Mouse (Mus musculus) intestine, embryonic 16.5 days (tissue): ENCODE measurements around the gene Cdh23. TPM values are rescaled to one million over a fixed set of nuclear protein-coding genes. Genes with fewer than 3 reads are reported as not detected.

Experiments used
- ATAC-seq: fragments of 200-750 bp; cut with Nextera tagmentation; 2 replicates; pipeline ENCODE4 v1.8.0; 2017; ENCODE audit warnings: moderate TSS enrichment, moderate library complexity
- H3K27ac ChIP-seq: fragments of 300-500 bp; sonication (generic); 2 replicates; pipeline ENCODE4 v1.5.1; 2014; ENCODE audit warnings: mild to moderate bottlenecking, low read length
- H3K27me3 ChIP-seq: fragments of 300-500 bp; sonication (generic); replicated peaks from 2 replicates; pipeline ENCODE4 v1.6.1; 2014; ENCODE audit warnings: low read length, control low read depth, mixed read lengths; ENCODE audit not compliant: control insufficient read depth, insufficient read depth
- H3K36me3 ChIP-seq: fragments of 300-500 bp; sonication (generic); 2 replicates; pipeline ENCODE4 v1.6.1; 2014; ENCODE audit warnings: low read length, control low read depth; ENCODE audit not compliant: control insufficient read depth, insufficient read depth
- H3K4me1 ChIP-seq: fragments of 300-500 bp; sonication (generic); 2 replicates; pipeline ENCODE4 v1.6.1; 2014; ENCODE audit warnings: low read length, control low read depth, mixed read lengths; ENCODE audit not compliant: control insufficient read depth, insufficient read depth
- H3K4me2 ChIP-seq: fragments of 300-500 bp; sonication (generic); 2 replicates; pipeline ENCODE4 v1.6.1; 2014; ENCODE audit warnings: low read depth, low read length, control low read depth
- H3K4me3 ChIP-seq: fragments of 300-500 bp; sonication (generic); 2 replicates; pipeline ENCODE4 v1.5.1; 2014; ENCODE audit warnings: mild to moderate bottlenecking, low read length
- H3K9ac ChIP-seq: fragments of 300-500 bp; sonication (generic); 2 replicates; pipeline ENCODE4 v1.6.1; 2014; ENCODE audit warnings: low read depth, low read length
- H3K9me3 ChIP-seq: fragments of 300-500 bp; sonication (generic); 2 replicates; pipeline ENCODE4 v1.6.1; 2016; ENCODE audit warnings: low read length, control low read depth; ENCODE audit not compliant: control insufficient read depth
- WGBS: fragments of 180-500 bp; shearing (Covaris S2); extraction: QIAGEN DNeasy Blood & Tissue Kit; methylation state at CpG from one replicate; pipeline ENCODE4 v1.1.7; 2014; 5-methylcytosine and 5-hydroxymethylcytosine counted together
- polyA plus RNA-seq: library from polyadenylated mRNA; unstranded; fragments of >200 nt; fragmentation: Nextera tagmentation; extraction: Ambion mirVana; gene quantifications from 2 replicates; pipeline ENCODE4 v1.2.1, GENCODE M21; 2015

The Cdh23 gene
- polyA plus RNA-seq, 1 experiment from 2014 or later, result 0.33 TPM

DNA sequence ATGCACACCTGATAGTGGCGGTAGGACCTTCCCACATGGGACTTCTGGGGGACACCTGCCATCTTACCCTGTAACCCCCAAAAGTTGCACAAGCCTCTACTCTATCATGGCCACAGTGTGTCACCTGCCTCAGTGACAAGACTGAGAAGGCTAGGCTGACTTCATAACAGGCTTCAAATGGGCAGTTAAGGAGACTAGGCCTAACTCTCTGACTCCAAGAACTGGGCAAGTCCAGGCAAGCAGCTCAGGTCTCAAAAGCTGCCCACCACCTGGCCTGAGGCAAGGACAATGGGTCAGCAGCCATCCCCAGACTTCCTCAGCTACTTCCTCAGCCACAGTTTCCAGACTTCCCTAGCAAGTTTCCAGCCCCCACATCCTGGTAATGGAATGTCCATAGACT is 39.4 kb upstream of the Cdh23 start:
- WGBS, result 100% methylated on average over 1 of the region's 1 CpGs
- H3K9ac ChIP-seq, result no peak overlapping the region
- no peak overlapping the region for H3K27ac ChIP-seq
- no peaks in the 10 kb centered on the region for H3K4me1 ChIP-seq
- ATAC-seq, result no peak
- H3K9me3 ChIP-seq, result no peaks in the 10 kb centered on the region
- no peak overlapping the region for H3K4me3 ChIP-seq
- H3K4me2 ChIP-seq, result no peak overlapping the region
- H3K27me3 ChIP-seq, result no peaks in the 10 kb centered on the region
- H3K36me3 ChIP-seq, result no peaks in the 10 kb centered on the region

DNA sequence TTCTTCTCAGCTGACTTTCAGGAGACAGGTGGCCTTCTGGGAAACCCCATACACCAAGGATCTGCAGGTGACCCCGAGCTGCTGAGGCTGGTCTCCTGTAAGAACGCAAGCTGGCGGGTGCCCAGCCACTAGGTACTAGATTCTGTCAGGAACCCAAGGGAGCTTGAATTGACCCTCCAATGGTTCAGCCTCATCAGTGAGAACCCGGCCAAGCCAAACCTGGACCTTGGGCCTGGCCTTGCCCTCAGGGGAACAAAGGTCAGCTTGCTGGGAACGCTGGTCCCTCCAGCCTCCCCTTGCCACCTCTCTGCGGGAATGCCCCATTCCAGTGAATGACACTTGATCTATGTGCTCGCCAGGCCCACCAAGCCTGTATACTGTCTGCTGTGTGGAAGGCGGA is 37.2 kb upstream of the Cdh23 start:
- Histone ChIP-seq H3K9ac (no peak overlapping the region), H3K4me3 (no peak overlapping the region), H3K4me1 (no peaks in the 10 kb centered on the region), H3K36me3 (no peaks in the 10 kb centered on the region), H3K27ac (no peak overlapping the region), H3K27me3 (no peaks in the 10 kb centered on the region), H3K9me3 (no peaks in the 10 kb centered on the region), H3K4me2 (no peak overlapping the region)
- ATAC-seq, result no peak
- 80% methylated on average over 8 of the region's 8 CpGs for WGBS

DNA sequence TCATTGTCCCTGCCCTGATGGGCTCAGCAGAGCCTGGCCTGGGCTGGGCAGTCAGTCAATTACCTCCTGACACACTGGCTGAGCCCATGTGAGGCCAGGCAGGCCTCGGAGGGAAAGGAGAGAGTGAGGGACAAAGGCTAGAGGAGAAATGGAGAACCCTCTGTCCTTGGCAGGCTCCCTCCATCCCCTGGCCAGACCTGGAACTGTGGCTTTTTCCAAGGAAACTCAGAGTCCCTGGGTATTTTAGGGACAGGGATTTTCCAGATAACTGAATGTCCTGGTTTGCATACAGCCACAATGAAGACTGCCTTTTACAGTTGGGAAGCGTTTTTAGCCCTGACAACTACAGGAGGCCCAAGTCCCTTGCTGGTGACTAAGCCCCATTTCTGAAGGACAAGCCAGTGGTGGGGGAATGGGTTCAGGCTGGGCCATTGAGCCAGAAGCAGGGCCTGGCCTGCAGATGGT is 36.1 kb upstream of the Cdh23 start:
- peaks cover 6% of the 10 kb centered on the region; the same call in 1 of the 2 replicates for H3K4me1 ChIP-seq
- no peaks in the 10 kb centered on the region for H3K27me3 ChIP-seq
- H3K36me3 ChIP-seq, result no peaks in the 10 kb centered on the region
- H3K9me3 ChIP-seq, result no peaks in the 10 kb centered on the region
- no peak for ATAC-seq
- 52% methylated on average over 2 of the region's 2 CpGs for WGBS
- no peak overlapping the region for H3K4me2 ChIP-seq
- H3K9ac ChIP-seq, result no peak overlapping the region
- no peak overlapping the region for H3K4me3 ChIP-seq
- H3K27ac ChIP-seq, result no peak overlapping the region

DNA sequence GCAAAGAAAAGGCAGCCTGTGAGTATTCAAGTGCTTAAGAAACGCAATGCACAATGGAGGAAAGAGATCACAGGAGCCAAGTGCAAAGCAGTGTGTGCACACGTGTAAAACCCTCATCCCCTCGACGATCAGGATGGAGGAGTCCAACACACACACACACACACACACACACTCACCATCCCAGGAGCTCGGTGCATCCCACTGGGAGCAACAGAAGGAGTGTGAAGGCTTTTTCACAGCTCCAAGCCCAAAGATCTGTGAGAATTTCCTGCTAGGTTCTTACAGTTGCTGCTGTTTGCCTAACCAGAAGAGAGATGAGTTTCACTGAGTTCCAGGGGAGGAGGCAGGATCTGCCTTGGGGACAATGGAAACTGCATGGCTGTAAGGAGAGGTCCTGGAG is 35.5 kb upstream of the Cdh23 start:
- no peak for ATAC-seq

DNA sequence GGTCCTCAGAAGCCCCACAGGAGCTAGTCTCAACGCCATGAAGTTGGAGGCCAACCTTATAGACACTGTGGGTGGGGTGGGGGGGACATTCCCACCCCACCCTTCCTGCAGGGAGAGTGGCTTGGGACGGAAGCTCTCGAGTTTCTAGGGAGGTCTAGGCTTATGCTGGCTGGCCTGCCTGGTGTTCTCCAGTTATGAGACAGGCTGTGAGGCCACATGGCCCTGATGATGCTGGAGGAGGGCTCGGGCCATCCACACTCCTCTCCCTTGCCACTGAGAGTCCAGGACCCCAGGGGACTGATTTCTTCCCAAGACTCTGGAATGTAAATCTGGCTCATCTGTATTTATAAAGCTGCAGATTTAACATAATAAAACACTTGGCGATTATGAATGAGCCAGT is 31.0 kb upstream of the Cdh23 start:
- 35% methylated on average over 5 of the region's 5 CpGs for WGBS
- no peaks in the 10 kb centered on the region for H3K9me3 ChIP-seq
- H3K4me3 ChIP-seq, result no peak overlapping the region
- no peak overlapping the region for H3K27ac ChIP-seq
- H3K9ac ChIP-seq, result no peak overlapping the region
- no peak overlapping the region for H3K4me2 ChIP-seq
- H3K36me3 ChIP-seq, result no peaks in the 10 kb centered on the region; the same call in 1 of the 2 replicates
- H3K4me1 ChIP-seq, result peaks cover 6% of the 10 kb centered on the region; the same call in 1 of the 2 replicates
- no peaks in the 10 kb centered on the region for H3K27me3 ChIP-seq
- peak; percentile 42; the same call in 1 of the 2 replicates for ATAC-seq

More for the DNA sequence above, 35.5 kb upstream of the Cdh23 start:
- 32% methylated on average over 5 of the region's 5 CpGs for WGBS
- H3K27me3 ChIP-seq, result no peaks in the 10 kb centered on the region
- no peak overlapping the region for H3K4me2 ChIP-seq
- H3K36me3 ChIP-seq, result no peaks in the 10 kb centered on the region
- peaks cover 6% of the 10 kb centered on the region; the same call in 1 of the 2 replicates for H3K4me1 ChIP-seq
- no peaks in the 10 kb centered on the region for H3K9me3 ChIP-seq
- H3K4me3 ChIP-seq, result no peak overlapping the region
- no peak overlapping the region for H3K9ac ChIP-seq
- H3K27ac ChIP-seq, result no peak overlapping the region

DNA sequence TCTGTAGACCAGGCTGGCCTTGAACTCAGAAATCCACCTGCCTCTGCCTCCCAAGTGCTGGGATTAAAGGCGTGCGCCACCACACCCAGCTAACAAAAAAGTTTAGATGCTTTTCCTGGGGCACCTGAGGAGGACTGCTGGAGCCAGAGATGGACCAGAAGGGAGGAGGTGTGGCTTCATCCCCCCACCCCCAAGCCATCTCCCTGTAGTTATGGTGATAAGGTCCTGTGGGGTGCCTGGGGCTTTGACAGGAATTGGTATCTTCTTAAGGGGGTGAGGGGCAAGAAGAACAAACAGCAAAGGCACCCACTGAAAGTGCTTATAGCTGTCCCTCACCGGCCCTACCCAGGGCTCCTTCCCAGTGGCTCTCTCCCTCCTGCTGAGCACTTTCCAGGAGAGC is 30.6 kb upstream of the Cdh23 start:
- Histone ChIP-seq H3K36me3 (no peaks in the 10 kb centered on the region; the same call in 1 of the 2 replicates), H3K27me3 (no peaks in the 10 kb centered on the region), H3K9me3 (no peaks in the 10 kb centered on the region), H3K9ac (no peak overlapping the region), H3K4me2 (no peak overlapping the region), H3K27ac (no peak overlapping the region), H3K4me1 (peaks cover 6% of the 10 kb centered on the region; the same call in 1 of the 2 replicates), H3K4me3 (no peak overlapping the region)
- no peak for ATAC-seq
- WGBS, result 86% methylated on average over 3 of the region's 3 CpGs

DNA sequence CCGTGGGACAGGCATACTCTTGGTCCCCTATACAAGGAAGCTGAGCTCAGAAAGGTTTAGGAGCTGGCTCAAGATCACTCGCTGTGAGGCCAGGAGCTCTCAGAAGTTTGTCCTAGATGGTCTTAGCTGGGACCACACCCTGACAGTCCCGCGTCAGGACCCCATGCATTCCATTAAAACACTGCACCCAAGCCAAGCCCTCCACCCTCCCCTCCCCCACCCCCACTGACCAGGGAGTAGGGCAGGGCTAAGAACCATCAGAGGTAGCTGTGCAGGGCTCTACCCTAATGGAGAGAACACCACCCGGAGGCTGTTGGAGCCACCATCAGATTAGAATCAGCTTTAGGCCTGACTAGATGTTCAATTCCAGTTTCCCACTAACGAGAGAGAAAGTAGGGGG is 28.2 kb upstream of the Cdh23 start:
- H3K4me1 ChIP-seq, result peaks cover 6% of the 10 kb centered on the region; the same call in 1 of the 2 replicates
- no peak overlapping the region for H3K4me3 ChIP-seq
- no peak overlapping the region for H3K9ac ChIP-seq
- H3K36me3 ChIP-seq, result no peaks in the 10 kb centered on the region; the same call in 1 of the 2 replicates
- ATAC-seq, result no peak
- no peak overlapping the region for H3K4me2 ChIP-seq
- no peaks in the 10 kb centered on the region for H3K9me3 ChIP-seq
- no peaks in the 10 kb centered on the region for H3K27me3 ChIP-seq
- H3K27ac ChIP-seq, result no peak overlapping the region
- 76% methylated on average over 6 of the region's 6 CpGs for WGBS

DNA sequence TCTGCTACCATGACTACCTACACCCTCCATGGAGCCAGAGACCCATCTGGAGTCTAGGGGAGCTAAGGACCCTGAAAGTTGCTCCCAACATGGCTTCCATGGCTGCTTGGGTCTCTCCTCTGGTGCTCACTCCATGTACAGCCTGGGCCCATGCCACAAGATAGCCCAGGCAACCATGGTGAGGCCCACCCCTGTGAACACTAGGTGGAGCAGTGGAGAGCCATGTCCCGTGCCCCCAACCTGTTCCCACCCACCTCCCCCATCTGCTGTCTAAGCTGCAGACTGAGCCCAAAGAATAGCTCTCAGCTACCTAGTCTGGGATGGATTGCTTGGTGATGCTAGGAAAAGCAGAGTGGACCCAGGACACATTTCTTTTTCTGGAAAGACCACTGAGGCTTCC is 27.1 kb upstream of the Cdh23 start:
- no peak overlapping the region for H3K4me2 ChIP-seq
- no peak for ATAC-seq
- no peaks in the 10 kb centered on the region for H3K27me3 ChIP-seq
- WGBS, result 44% methylated on average over 1 of the region's 1 CpGs
- H3K9ac ChIP-seq, result no peak overlapping the region
- H3K4me3 ChIP-seq, result no peak overlapping the region
- H3K36me3 ChIP-seq, result peaks cover 3% of the 10 kb centered on the region
- no peaks in the 10 kb centered on the region for H3K9me3 ChIP-seq
- no peak overlapping the region for H3K27ac ChIP-seq
- peaks cover 6% of the 10 kb centered on the region; the same call in 1 of the 2 replicates for H3K4me1 ChIP-seq

DNA sequence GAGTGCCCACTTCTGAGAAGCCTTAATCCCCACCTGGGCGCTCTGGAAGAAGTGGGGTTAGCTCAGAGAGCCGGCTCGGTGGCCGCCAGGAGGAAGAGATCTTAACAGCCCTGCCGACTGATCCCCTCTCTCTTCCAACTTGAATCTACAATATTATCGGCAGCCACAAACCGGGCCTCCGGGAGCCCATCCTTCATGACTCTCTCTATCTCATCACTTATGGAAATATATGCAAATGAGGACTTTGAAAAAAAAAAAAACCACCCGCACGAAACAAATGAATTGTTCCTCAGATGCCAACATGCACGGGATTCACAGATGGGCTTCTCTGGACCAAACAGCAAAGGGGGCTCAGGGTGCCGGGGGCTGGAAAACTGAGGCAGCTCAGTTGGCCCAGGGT is 25.4 kb upstream of the Cdh23 start:
- ATAC-seq, result no peak
- Histone ChIP-seq H3K4me3 (no peak overlapping the region), H3K4me1 (no peaks in the 10 kb centered on the region), H3K4me2 (no peak overlapping the region), H3K27ac (no peak overlapping the region), H3K9ac (no peak overlapping the region), H3K9me3 (no peaks in the 10 kb centered on the region), H3K27me3 (no peaks in the 10 kb centered on the region), H3K36me3 (peaks cover 3% of the 10 kb centered on the region)
- WGBS, result 54% methylated on average over 12 of the region's 12 CpGs

DNA sequence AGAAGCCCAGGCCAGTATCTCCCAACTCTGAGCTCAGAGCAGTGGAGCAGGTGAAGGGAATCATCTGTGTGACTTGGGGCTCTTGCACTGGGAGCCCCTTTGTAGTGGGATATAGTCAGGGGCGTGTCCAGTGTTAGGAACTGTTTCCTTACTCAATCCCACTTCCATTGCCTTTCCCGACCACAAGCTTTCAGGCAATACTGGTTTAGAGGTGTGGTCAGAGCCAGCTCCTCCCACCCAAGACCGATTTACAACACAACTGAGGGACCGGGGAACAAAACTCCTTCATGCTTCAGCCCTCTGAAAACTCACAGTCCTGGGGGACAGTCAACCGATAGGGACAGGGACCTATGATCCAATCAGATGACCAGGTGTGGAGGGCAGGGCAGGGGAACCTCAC is 24.2 kb upstream of the Cdh23 start:
- no peak overlapping the region for H3K27ac ChIP-seq
- H3K4me1 ChIP-seq, result no peaks in the 10 kb centered on the region
- ATAC-seq, result no peak
- 80% methylated on average over 5 of the region's 5 CpGs for WGBS
- H3K9ac ChIP-seq, result no peak overlapping the region
- no peaks in the 10 kb centered on the region for H3K9me3 ChIP-seq
- H3K36me3 ChIP-seq, result peaks cover 6% of the 10 kb centered on the region
- no peak overlapping the region for H3K4me2 ChIP-seq
- H3K4me3 ChIP-seq, result no peak overlapping the region
- H3K27me3 ChIP-seq, result no peaks in the 10 kb centered on the region
